In genomic region chr1:118910693-118911426, GRCm38 (mm10) we compare ENCODE assay signal across 11 mouse cellular contexts.
DNase-seq lines count a peak whose midpoint lies in the region; ATAC-seq lines count a peak whose summit lies in the region.
"Had no signal": no experiment of that assay in that cellular context is flagged by ENCODE, and none has a peak within 500 bp of the region (broad histone marks: within the 10 kb centered on the region; RNA-seq: fewer than 3 reads in every experiment).

No protein-coding gene starts in this region.

- ATAC-seq in forebrain, embryonic 13.5 days = peak; percentile 75
- ATAC-seq: inflammation-experienced regulatory T-cells, adult 6 months had no signal

- peaks cover 36% of the 10 kb centered on the region for H3K4me1 ChIP-seq in heart, embryonic 10.5 days
- H3K4me1 ChIP-seq in forebrain, embryonic 13.5 days = peaks cover 62% of the 10 kb centered on the region
- H3K4me1 ChIP-seq in midbrain, embryonic 10.5 days = peaks cover 70% of the 10 kb centered on the region

- H3K9me3 ChIP-seq in heart, embryonic 10.5 days = no peaks in the 10 kb centered on the region
- H3K9me3 ChIP-seq in forebrain, embryonic 13.5 days (replicated peaks) = no peaks in the 10 kb centered on the region
- H3K9me3 ChIP-seq in midbrain, embryonic 10.5 days (replicated peaks) = no peaks in the 10 kb centered on the region
- H3K9me3 ChIP-seq: limb, embryonic 13.5 days had no signal

- intact Hi-C loops in heart, postnatal 10 days (cut with DNase I) = no loop called here

- H3K4me3 ChIP-seq in heart, embryonic 10.5 days = no peak overlapping the region
- no peak overlapping the region for H3K4me3 ChIP-seq in forebrain, embryonic 13.5 days
- H3K4me3 ChIP-seq in midbrain, embryonic 10.5 days = peak overlapping the region; percentile 28
- H3K4me3 ChIP-seq: limb, embryonic 13.5 days had no signal

- peak overlapping the region; percentile 42 for H3K4me2 ChIP-seq in forebrain, embryonic 13.5 days
- H3K4me2 ChIP-seq: limb, embryonic 13.5 days had no signal

- peak overlapping the region; percentile 0; the same call in 1 of the 2 replicates for H3K9ac ChIP-seq in forebrain, embryonic 13.5 days
- H3K9ac ChIP-seq: limb, embryonic 13.5 days had no signal

- H3K27me3 ChIP-seq in heart, embryonic 10.5 days (ENCODE audit: insufficient read depth, poor library complexity, severe bottlenecking) = 0 out of 2 replicates have a peak, but pooled peaks cover 3% of the 10 kb centered on the region
- H3K27me3 ChIP-seq in forebrain, embryonic 13.5 days = 0 out of 2 replicates have a peak, but pooled peaks cover 8% of the 10 kb centered on the region
- H3K27me3 ChIP-seq in midbrain, embryonic 10.5 days (ENCODE audit: low read depth, poor library complexity, severe bottlenecking) = peaks cover 87% of the 10 kb centered on the region
- H3K27me3 ChIP-seq: limb, embryonic 13.5 days had no signal

- H3K36me3 ChIP-seq in heart, embryonic 10.5 days = no peaks in the 10 kb centered on the region
- H3K36me3 ChIP-seq in forebrain, embryonic 13.5 days (ENCODE audit: poor library complexity, severe bottlenecking) = no peaks in the 10 kb centered on the region
- H3K36me3 ChIP-seq in midbrain, embryonic 10.5 days = no peaks in the 10 kb centered on the region

- WGBS in heart, embryonic 10.5 days = 46% methylated on average over 13 of the region's 13 CpGs
- WGBS in forebrain, embryonic 13.5 days = 3% methylated on average over 13 of the region's 13 CpGs
- 6% methylated on average over 13 of the region's 13 CpGs for WGBS in midbrain, embryonic 10.5 days

- DNase-seq in heart, embryonic 10.5 days (ENCODE audit: low spot score) = no peak
- DNase-seq in heart, postnatal 10 days = no peak
- DNase-seq in midbrain, embryonic 10.5 days (ENCODE audit: low spot score) = peak; percentile 72
- DNase-seq in retina, postnatal 1 day = peak; percentile 72
- no peak for DNase-seq in urinary bladder, postnatal 25 days (ENCODE audit: low spot score)
- DNase-seq in liver = no peak
- DNase-seq in lung, postnatal 10 days = no peak
- DNase-seq: thymus, postnatal 4 days had no signal

- H3K27ac ChIP-seq in heart, embryonic 10.5 days = 0 out of 2 replicates have a peak overlapping the region, but pooled peaks have one; percentile 2
- peak overlapping the region; percentile 75 for H3K27ac ChIP-seq in forebrain, embryonic 13.5 days
- peak overlapping the region; percentile 78 for H3K27ac ChIP-seq in midbrain, embryonic 10.5 days (replicated peaks)
- H3K27ac ChIP-seq: limb, embryonic 13.5 days had no signal

Comparison
In these comparisons a context has a peak if more than half of its experiments do, and no peak if none do; other contexts are left out.
1. DNase-seq: peak in midbrain, embryonic 10.5 days (single experiment) and retina, postnatal 1 day (single experiment); none in heart, embryonic 10.5 days (single experiment), heart, postnatal 10 days (0 of 2), urinary bladder, postnatal 25 days (single experiment), liver (single experiment) and lung, postnatal 10 days (single experiment).
2. H3K27ac ChIP-seq: peak in every context shown above with its lines; median percentile 78 in midbrain, embryonic 10.5 days; 75 in forebrain, embryonic 13.5 days; 2 in heart, embryonic 10.5 days.